Mouse (Mus musculus) frontal cortex, postnatal 36 days (tissue): ENCODE results near the gene Abcc4.
"Not testable (repeated sequence)": the region's sequence is repeated elsewhere in the genome, so short reads cannot be mapped to it uniquely, and the experiment has no call there.

ENCODE experiments used
- DNase-seq, 2 experiments: peaks; one replicate each; pipeline ENCODE4 v3.0.0; 2022; ENCODE audit warnings: low spot score in 2 of 2

Abcc4 gene

GRCm38 (mm10) chr14:118678279-118678985 is 27.6 kb downstream of the Abcc4 start:
- no peak for DNase-seq

- no peak for DNase-seq
Measured at GRCm38 (mm10) chr14:118676308-118676994, 29.6 kb downstream of the Abcc4 start.

- DNase-seq = no peak
Measured at GRCm38 (mm10) chr14:118674705-118675139, 31.3 kb downstream of the Abcc4 start.

GRCm38 (mm10) chr14:118674224-118674623 is 31.8 kb downstream of the Abcc4 start:
- DNase-seq = no peak

GRCm38 (mm10) chr14:118673501-118673900 is 32.5 kb downstream of the Abcc4 start:
- no peak for DNase-seq

- DNase-seq = not testable (repeated sequence)
Measured at GRCm38 (mm10) chr14:118672931-118673330, 33.1 kb downstream of the Abcc4 start.

- no peak for DNase-seq
Measured at GRCm38 (mm10) chr14:118667499-118667898, 38.5 kb downstream of the Abcc4 start.

GRCm38 (mm10) chr14:118664661-118665060 is 41.4 kb downstream of the Abcc4 start:
- DNase-seq = no peak

GRCm38 (mm10) chr14:118662625-118663276 is 43.3 kb downstream of the Abcc4 start:
- peak in 1 of 2 experiments; percentile 12 for DNase-seq

- DNase-seq = peak; percentile 77 to 87
Measured at GRCm38 (mm10) chr14:118662124-118662523, 43.9 kb downstream of the Abcc4 start.

- no peak for DNase-seq
Measured at GRCm38 (mm10) chr14:118659230-118659629, 46.8 kb downstream of the Abcc4 start.

- no peak for DNase-seq
Measured at GRCm38 (mm10) chr14:118658328-118658692, 47.7 kb downstream of the Abcc4 start.

- no peak for DNase-seq
Measured at GRCm38 (mm10) chr14:118657673-118658327, 48.2 kb downstream of the Abcc4 start.

- no peak for DNase-seq
Measured at GRCm38 (mm10) chr14:118657206-118657605, 48.8 kb downstream of the Abcc4 start.

- no peak for DNase-seq
Measured at GRCm38 (mm10) chr14:118656036-118656435, 50.0 kb downstream of the Abcc4 start.

GRCm38 (mm10) chr14:118654903-118655302 is 51.1 kb downstream of the Abcc4 start:
- no peak for DNase-seq

- no peak for DNase-seq
Measured at GRCm38 (mm10) chr14:118651704-118652439, 54.1 kb downstream of the Abcc4 start.

- no peak for DNase-seq
Measured at GRCm38 (mm10) chr14:118649895-118650256, 56.1 kb downstream of the Abcc4 start.

- DNase-seq = no peak
Measured at GRCm38 (mm10) chr14:118649199-118649894, 56.7 kb downstream of the Abcc4 start.

GRCm38 (mm10) chr14:118642940-118643591 is 63.0 kb downstream of the Abcc4 start:
- DNase-seq = not testable (repeated sequence)
